Mouse (Mus musculus): ENCODE data around the gene Lrrc59. TPM values are rescaled to one million over a fixed set of nuclear protein-coding genes. Genes with fewer than 3 reads are reported as not detected.
"Not testable (repeated sequence)": the region's sequence is repeated elsewhere in the genome, so short reads cannot be mapped to it uniquely, and the experiment has no call there.

The Lrrc59 gene
- polyA plus RNA-seq, 1 experiment: 85.5 TPM

DNA sequence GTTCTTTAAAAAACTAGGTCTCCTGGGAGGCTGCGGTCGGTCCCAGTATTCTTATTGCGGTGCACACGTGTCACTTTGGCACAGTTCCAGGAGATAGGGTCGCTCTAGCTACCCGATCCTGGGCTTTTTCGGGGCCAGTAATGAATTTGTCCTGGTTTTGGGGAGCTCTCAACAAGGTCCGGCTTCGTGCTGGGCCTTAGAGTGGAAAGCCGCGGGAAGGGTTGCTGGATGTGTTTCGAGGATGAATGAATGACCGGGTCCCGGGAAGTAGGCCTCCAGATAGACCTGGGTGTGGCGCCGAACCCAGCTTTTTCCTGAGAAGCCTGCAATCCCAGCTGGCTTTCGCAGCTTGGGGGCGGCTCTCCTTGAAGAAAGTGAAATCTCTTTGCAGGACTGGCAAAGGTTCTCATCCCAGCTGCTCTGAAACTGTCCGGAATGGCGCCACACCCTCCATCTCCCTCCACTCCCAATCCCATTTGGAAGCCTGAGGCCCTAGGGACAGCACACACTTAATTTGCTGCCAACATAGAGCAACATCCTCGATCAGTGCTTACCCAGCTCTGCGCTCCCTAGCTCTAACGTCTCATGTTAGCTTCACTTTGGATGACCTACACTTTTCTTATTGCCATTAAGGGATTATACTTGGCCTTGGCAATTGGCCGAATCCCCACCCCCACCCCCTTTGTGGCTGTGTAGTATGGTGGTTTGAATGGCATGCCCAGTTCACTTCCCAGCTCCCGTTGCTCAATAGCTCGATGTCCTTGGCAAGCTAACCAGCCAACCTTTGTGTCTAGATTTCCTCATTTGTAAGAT is 838 bp downstream of the Lrrc59 start:
- peaks cover 37% of the 10 kb centered on the region for H3K4me1 ChIP-seq
- H3K36me3 ChIP-seq (replicated peaks; ENCODE audit: low read length): peaks cover 44% of the 10 kb centered on the region
- H3K4me3 ChIP-seq (replicated peaks): peak overlapping the region; percentile 99
- H3K27me3 ChIP-seq (replicated peaks): no peaks in the 10 kb centered on the region
- TF ChIP-seq GATA1 (IDR thresholded peaks at IDR 0.05; ENCODE audit: borderline replicate concordance, low read length): no peak
- TF ChIP-seq FLI1 (IDR thresholded peaks at IDR 0.05; ENCODE audit: low read length): no peak
- H3K9me3 ChIP-seq: no peaks in the 10 kb centered on the region

DNA sequence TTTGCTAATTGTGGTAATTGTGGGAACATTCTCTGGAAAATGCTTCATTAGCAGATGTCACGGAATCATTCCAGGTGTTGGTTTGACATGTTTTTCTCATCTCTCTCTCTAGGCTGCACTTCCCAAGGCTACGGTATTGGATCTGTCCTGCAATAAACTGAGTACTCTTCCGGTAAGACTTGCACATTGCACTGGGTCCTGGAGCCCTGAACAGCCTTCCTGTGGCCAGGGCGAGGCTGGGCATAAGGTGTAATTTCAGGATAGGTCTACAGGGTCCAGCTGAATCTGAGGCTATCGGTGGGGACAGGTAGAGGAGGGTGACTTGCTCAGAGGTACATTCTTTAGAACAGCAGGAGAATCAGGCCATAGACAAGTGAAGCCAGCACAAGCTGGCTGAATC is 2.4 kb downstream of the Lrrc59 start:
- Histone ChIP-seq H3K36me3 (replicated peaks; ENCODE audit: low read length) (peaks cover 59% of the 10 kb centered on the region), H3K4me1 (peaks cover 50% of the 10 kb centered on the region), H3K4me3 (replicated peaks) (no peak overlapping the region), H3K27me3 (replicated peaks) (no peaks in the 10 kb centered on the region), H3K9me3 (no peaks in the 10 kb centered on the region)
- TF ChIP-seq GATA1 (IDR thresholded peaks at IDR 0.05; ENCODE audit: borderline replicate concordance, low read length): no peak
- no peak for TF ChIP-seq FLI1 (IDR thresholded peaks at IDR 0.05; ENCODE audit: low read length)

DNA sequence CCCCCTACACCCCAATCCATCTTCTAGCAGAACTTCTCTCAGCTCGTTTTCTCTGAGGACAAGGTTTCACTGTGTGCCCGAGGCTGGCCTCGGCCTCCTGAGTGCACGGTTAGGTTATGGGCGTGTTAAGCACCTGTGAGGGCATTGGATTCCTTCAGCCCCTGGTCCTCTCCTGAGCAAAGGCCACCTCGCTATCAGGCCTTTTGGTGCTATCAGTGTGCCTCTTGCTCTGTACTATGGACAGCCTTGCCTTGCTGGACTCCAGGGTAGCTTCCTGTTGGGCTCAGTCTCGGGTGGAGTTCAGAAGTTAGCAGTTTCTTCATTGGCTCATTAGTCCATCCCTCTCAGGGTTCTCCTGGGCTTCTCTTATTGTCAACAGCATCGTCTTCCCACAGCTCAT is 3.4 kb downstream of the Lrrc59 start:
- H3K9me3 ChIP-seq: no peaks in the 10 kb centered on the region
- H3K27me3 ChIP-seq (replicated peaks): no peaks in the 10 kb centered on the region
- TF ChIP-seq GATA1 (IDR thresholded peaks at IDR 0.05; ENCODE audit: borderline replicate concordance, low read length) (no peak), FLI1 (IDR thresholded peaks at IDR 0.05; ENCODE audit: low read length) (no peak)
- no peak overlapping the region for H3K4me3 ChIP-seq (replicated peaks)
- H3K4me1 ChIP-seq: peaks cover 50% of the 10 kb centered on the region
- peaks cover 69% of the 10 kb centered on the region for H3K36me3 ChIP-seq (replicated peaks; ENCODE audit: low read length)

DNA sequence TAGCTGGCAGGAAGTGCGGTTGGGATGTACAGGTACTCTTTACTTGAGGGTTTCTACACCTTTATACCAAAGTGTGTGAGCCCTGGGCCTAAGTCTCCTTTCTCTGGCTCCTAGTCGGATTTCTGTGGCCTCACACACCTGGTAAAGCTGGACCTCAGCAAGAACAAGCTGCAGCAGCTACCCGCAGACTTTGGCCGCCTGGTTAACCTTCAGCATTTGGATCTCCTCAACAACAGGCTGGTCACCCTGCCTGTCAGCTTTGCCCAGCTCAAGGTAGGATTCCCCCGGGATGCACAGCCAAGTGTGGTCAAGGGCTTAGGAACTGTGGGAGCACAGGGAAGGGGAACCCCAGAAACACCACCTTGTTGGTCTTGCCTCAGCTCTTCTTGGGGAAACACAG is 4.9 kb downstream of the Lrrc59 start:
- TF ChIP-seq GATA1 (IDR thresholded peaks at IDR 0.05; ENCODE audit: borderline replicate concordance, low read length) (no peak), FLI1 (IDR thresholded peaks at IDR 0.05; ENCODE audit: low read length) (no peak)
- H3K4me1 ChIP-seq: peaks cover 47% of the 10 kb centered on the region
- no peak overlapping the region for H3K4me3 ChIP-seq (replicated peaks)
- H3K9me3 ChIP-seq: no peaks in the 10 kb centered on the region
- H3K27me3 ChIP-seq (replicated peaks): no peaks in the 10 kb centered on the region
- H3K36me3 ChIP-seq (replicated peaks; ENCODE audit: low read length): peaks cover 84% of the 10 kb centered on the region

DNA sequence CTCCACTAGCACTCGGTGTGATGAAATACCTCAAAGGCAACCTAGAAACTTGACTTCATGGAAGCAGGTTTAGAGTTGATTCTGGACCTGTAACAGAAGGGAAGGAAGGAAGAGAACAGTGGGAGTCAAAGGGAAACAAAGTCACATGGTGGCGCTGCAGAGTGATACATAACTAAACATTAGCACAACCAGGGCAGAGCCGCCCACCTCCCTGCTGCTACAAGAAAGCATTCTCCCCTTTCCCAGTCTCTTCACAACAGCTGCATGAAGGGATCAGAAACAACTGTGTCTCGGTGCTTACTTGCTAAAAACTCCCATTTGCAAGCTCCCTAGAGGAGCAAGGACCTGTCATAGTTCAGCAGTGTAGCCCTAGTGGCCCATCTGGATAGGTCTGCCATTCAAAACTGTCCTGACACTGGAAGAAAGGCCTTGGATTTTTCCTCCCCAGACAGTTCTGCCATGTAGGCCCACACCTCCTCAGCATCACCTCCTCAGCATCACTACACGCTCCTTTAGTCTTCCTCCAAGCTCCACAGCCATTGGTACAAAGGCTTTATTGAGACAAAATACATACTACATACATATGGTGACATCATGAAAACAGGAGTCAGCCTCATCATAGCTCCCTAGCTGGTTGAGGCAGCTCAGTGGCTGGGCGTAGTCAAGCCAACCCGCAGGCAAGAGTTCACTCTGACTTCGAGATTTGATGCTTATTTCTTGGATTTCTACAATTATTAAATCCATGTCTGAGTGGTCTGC is 15.1 kb downstream of the Lrrc59 start:
- H3K27me3 ChIP-seq (replicated peaks): no peaks in the 10 kb centered on the region
- 0 out of 2 replicates have a peak, but pooled peaks cover 3% of the 10 kb centered on the region for H3K4me1 ChIP-seq
- H3K4me3 ChIP-seq (replicated peaks): no peak overlapping the region
- TF ChIP-seq FLI1 (IDR thresholded peaks at IDR 0.05; ENCODE audit: low read length) (no peak), GATA1 (IDR thresholded peaks at IDR 0.05; ENCODE audit: borderline replicate concordance, low read length) (no peak)
- H3K36me3 ChIP-seq (replicated peaks; ENCODE audit: low read length): peaks cover 95% of the 10 kb centered on the region
- no peaks in the 10 kb centered on the region for H3K9me3 ChIP-seq

DNA sequence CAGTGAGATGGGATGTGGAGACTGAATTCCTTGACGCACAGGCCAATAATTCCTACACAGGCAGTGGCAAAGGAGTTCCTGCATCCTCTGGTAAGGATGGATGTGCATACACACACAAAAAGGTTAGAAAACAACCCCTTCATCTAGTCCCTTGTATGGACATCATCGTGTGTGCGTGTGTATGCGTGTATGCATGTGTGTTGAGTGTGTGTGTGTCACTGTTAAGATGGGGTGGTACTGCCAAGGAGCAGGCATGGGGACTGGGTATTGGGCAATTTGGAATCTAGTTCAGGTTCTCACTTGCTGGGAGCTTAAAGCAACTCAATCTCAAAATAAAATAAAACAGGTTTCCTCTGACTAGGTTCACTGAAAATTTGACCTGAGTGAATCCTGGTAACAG is 16.9 kb downstream of the Lrrc59 start:
- Histone ChIP-seq H3K36me3 (replicated peaks; ENCODE audit: low read length) (peaks cover 93% of the 10 kb centered on the region), H3K9me3 (no peaks in the 10 kb centered on the region), H3K4me1 (0 out of 2 replicates have a peak, but pooled peaks cover 3% of the 10 kb centered on the region), H3K27me3 (replicated peaks) (no peaks in the 10 kb centered on the region), H3K4me3 (replicated peaks) (no peak overlapping the region)
- no peak for TF ChIP-seq GATA1 (IDR thresholded peaks at IDR 0.05; ENCODE audit: borderline replicate concordance, low read length)
- TF ChIP-seq FLI1 (IDR thresholded peaks at IDR 0.05; ENCODE audit: low read length): no peak

DNA sequence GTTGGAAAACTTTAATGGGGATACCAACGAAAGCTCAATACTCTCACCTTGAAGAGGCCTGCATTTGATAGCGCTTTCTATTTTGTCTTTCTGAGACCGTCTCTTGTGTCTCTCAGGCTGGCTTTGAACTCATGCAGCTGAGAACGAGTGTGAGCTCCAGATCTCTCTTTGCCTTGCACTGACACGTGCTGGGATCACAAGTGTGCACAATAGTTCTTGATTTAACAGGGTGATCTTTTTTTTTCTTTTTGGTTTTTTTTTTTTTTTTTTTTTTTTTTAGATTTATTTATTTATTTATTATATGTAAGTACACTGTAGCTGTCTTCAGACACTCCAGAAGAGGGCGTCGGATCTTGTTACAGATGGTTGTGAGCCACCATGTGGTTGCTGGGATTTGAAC is 21.7 kb downstream of the Lrrc59 start:
- Histone ChIP-seq H3K36me3 (replicated peaks; ENCODE audit: low read length) (peaks cover 54% of the 10 kb centered on the region), H3K4me1 (peaks cover 29% of the 10 kb centered on the region)
- H3K4me3 ChIP-seq (replicated peaks); H3K9me3 ChIP-seq; H3K27me3 ChIP-seq (replicated peaks): not testable (repeated sequence)

DNA sequence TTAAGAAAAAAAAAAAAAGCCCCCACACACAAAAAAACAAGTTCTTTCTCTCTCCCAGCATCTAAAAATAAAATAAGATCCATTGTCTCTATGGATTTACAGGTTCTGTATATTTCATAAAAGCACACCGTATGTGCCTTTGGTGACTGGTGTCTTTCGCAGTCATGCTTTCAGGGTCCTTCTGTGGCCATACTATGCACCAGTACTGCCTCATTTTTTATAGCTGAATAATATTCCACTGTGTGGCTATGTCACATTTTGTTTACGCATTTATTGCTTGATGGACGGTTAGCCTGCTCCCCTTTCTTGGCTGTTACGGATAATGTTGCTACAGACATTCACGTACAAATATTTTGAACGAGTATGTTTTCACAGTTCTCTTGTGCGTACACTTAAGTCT is 23.4 kb downstream of the Lrrc59 start:
- H3K36me3 ChIP-seq (replicated peaks; ENCODE audit: low read length): peaks cover 54% of the 10 kb centered on the region

DNA sequence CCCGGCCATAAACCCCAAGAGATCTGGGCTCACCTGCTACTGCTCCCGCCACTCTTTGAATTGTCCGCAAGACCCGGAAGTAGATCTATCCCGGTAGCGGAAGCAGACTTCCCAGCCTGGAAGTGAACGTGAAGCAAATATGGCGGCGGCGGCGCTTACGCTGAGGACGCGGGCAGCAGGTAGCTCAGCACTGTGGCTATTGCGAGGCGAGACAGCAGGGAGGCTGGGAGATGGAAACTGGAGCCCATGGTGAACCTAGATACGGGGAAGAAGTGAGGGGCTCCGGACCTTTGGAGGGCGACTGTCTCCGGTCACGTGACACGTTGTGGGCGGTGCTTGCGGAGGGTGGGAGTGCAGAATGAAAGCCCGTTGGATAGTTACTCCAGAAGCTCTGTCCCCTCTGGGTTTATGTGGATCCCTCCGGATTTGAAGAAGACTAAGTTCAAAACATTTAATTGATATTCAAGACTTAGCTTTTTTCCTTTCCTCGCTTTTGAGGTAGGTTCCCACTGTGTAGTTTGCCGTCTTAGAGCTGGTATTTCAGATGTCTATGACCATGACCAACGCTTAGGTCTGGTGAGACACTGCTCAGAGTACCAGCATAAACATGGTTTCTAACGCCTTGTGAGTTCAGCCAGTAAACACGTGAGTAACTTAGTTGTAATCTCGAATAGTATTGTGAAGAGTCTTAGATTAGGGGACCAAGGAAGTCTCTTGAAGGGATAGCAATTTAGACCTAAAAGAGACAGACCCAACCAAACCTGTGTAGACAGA is 24.3 kb downstream of the Lrrc59 start, which contains the start of the genes Mrpl27 and Eme1:
Gene Mrpl27 (plus strand): TSS at position 105 of the 774 bp plus-strand sequence.
Gene Eme1 (minus strand): TSS at position 302 of the 774 bp plus-strand sequence.
- TF ChIP-seq GATA1 (IDR thresholded peaks at IDR 0.05; ENCODE audit: borderline replicate concordance, low read length) (no peak), FLI1 (IDR thresholded peaks at IDR 0.05; ENCODE audit: low read length) (peak; percentile 64; the same call in 1 of the 2 replicates)
- Histone ChIP-seq H3K4me3 (replicated peaks) (peak within 1 kb of the TSS; percentile 98), H3K9me3 (no peaks in the 10 kb centered on the region), H3K27me3 (replicated peaks) (no peaks in the 10 kb centered on the region), H3K4me1 (peaks cover 32% of the 10 kb centered on the region), H3K36me3 (replicated peaks; ENCODE audit: low read length) (peaks cover 55% of the 10 kb centered on the region)

More for the DNA sequence above, 23.4 kb downstream of the Lrrc59 start:
- Histone ChIP-seq H3K9me3 (no peaks in the 10 kb centered on the region), H3K4me1 (peaks cover 32% of the 10 kb centered on the region), H3K4me3 (replicated peaks) (peak overlapping the region; percentile 98), H3K27me3 (replicated peaks) (no peaks in the 10 kb centered on the region)
- no peak for TF ChIP-seq GATA1 (IDR thresholded peaks at IDR 0.05; ENCODE audit: borderline replicate concordance, low read length)
- no peak for TF ChIP-seq FLI1 (IDR thresholded peaks at IDR 0.05; ENCODE audit: low read length)
